Mouse (Mus musculus): ENCODE results near the gene Med9.
"Not testable (repeated sequence)": the region's sequence is repeated elsewhere in the genome, so short reads cannot be mapped to it uniquely, and the experiment has no call there.

The Med9 gene

GRCm38 (mm10) chr11:59944855-59945254, 3.2 kb upstream of the Med9 start:
- DNase-seq (ENCODE audit: low read depth in 2 of 2, low spot score in 2 of 2) = not testable (repeated sequence)

DNA sequence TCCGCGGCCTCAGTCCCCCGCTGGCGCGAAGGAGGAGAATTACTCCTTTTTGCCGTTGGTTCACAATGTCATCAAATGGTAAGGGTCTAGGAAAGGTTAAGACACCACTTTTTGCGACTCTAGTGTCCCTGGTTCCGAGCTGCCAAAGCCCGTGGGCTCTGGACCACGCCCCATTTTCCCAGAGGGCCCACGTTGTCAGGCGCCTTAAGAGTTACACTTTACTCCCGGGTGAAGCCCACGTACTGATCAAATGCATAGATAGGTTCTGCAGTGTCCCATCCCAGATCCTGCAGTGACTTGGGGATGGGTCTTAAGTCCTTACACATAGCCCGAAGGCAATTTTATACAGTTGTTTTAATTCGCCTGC, 378 bp downstream of the Med9 start:
- no peak for DNase-seq (ENCODE audit: low read depth in 2 of 2, low spot score in 2 of 2)

GRCm38 (mm10) chr11:59952892-59953291, 4.9 kb downstream of the Med9 start:
- DNase-seq (ENCODE audit: low read depth in 2 of 2, low spot score in 2 of 2) = no peak

GRCm38 (mm10) chr11:59956749-59957148, 8.7 kb downstream of the Med9 start:
- DNase-seq (ENCODE audit: low read depth in 2 of 2, low spot score in 2 of 2) = no peak

DNA sequence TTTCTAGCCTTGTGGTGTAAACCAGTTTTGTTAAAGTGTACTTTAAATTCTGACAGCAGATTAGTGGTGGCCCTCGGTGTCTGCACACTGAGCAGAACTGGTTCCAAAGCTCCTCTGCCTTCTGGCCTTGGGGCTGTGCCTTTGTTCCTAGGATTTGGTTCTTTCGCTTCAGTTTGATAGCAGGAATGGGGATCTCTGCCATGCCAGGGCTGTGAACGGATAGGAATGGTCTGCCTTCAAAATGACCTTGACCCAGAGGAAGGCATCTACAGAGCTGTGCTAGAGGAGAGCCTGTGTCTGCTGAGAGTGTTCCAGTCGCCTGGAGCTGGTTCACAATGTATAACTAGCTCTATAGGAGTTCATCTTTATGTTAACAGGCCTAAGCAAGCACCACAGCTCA, 11.4 kb downstream of the Med9 start:
- no peak for DNase-seq (ENCODE audit: low read depth in 2 of 2, low spot score in 2 of 2)

GRCm38 (mm10) chr11:59960476-59961337, 12.7 kb downstream of the Med9 start:
- no peak for DNase-seq (ENCODE audit: low read depth in 2 of 2, low spot score in 2 of 2)

DNA sequence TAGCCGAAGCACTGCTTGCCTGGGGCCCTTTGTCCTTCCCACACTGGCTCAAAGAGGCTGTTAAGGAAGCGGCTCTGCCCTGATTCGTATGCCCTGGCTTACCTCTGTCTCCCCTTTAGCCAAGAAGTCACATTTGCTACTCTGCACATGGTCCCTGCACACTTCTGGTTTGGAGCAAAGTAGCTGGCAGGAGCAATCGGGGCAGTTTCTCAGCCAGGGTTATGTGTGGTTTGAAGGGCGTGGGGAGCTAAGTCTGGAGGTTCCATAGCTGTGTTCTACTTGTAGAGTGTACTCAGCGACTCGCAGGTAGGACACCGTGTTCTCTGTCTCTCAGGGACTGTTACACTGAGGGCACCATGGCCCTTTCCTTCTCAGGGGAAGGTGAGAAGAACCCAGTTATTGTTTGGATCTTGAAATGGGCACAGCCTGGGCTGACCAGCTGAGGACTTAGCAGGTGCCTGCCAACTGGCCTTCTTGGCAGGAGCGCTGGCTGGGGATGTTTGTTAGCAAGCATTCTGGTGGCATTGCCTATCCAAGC, 13.4 kb downstream of the Med9 start:
- no peak for DNase-seq (ENCODE audit: low read depth in 2 of 2, low spot score in 2 of 2)

DNA sequence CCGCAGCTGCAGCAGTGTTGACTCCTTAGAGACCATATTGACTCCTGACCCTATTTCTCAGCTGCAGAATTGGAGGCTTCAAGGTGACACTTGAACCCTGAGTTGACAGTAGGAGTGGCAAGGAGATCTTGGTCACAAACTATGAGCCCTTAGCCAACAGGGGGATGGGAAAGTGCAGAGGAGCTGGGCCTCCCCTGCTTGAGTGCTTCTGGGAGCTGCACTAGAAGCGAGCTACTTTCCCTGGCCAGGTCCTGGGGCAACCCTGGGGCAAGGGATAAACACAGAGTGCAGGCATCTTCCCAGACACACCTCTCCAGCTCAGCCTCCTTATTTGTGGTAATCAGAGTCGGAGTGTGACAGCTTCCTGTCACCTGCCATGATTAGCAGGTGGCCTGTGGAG, 14.6 kb downstream of the Med9 start:
- DNase-seq (ENCODE audit: low read depth in 2 of 2, low spot score in 2 of 2) = no peak

- DNase-seq (ENCODE audit: low read depth in 2 of 2, low spot score in 2 of 2) = no peak
Measured at GRCm38 (mm10) chr11:59963364-59964162, 15.6 kb downstream of the Med9 start.

DNA sequence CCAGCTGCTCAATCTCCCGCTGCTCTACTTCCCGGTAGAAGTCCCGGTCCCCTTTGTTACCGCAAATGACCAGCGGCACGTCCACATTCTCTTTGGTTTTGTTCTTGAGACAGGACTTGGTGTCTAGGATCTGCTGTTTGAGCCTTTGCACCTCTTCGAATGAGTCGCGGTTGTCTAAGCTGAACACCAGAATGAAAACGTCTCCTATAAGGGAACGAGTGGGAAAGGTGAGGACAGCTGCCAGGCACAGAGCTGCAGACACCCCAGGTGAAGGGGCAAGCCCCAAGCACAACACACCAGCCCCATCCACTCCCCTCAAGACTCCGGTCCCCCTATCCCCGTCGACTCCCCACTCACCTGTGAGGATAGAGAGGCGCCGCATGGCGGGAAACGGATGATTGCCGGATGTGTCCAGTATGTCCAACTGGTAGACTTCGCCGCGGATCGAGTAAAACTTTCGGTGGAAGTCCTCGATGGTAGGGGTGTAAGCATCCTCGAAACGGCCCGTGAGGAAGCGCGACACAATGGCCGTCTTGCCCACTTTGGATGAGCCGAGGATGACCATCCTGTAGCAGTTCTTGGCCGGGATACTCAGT, 16.3 kb downstream of the Med9 start:
- DNase-seq (ENCODE audit: low read depth in 2 of 2, low spot score in 2 of 2) = peak; percentile 7 to 9

GRCm38 (mm10) chr11:59964818-59965217, 16.8 kb downstream of the Med9 start, which contains the start of gene Rasd1:
TSS of gene Rasd1 (minus strand) at chr11:59964944.
- DNase-seq (ENCODE audit: low read depth in 2 of 2, low spot score in 2 of 2) = peak; percentile 11 to 23

DNA sequence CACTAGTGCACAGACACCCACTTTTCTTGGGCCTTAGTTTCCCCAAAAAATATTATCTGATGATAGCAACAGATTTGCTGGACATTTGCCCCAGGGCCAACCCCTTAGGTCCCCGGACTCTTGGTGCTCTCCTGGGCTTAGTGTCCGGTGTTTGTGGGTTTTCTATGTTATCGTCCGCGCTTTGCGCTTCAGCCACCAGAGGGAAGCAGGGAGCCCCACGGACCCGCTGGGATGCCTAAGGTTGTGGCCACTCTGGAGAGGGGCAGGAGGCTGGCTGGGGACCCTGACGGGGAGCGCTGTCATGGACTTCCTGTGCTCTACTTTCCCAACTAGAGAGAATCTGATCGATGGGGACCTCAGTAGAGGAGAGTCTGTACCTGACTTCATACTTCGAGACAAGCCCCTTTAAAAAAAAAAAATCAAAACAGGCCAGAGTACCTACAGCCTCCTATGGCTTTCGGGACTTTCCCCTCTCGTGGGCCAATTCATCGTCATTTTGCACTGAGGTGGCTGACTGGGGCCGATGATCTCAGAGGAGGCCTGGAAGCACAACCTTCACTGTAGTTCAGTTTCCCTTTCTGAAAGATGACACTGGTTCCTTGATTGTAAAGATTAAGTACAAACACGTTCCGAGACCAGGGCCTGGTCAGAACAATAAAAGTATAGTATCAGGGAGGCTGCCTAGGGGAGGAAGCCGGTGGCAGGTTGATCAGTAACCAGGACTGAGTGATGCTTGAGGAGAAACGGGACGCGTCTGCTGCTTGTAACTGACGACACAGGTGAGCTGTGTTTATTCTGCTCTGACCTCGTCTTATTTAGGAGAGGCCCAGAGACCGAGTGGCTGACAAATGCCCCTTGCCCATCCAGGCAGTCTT, 17.5 kb downstream of the Med9 start:
- DNase-seq (ENCODE audit: low read depth in 2 of 2, low spot score in 2 of 2) = peak; percentile 16 to 46

- DNase-seq (ENCODE audit: low read depth in 2 of 2, low spot score in 2 of 2) = no peak
Measured at GRCm38 (mm10) chr11:59966102-59966483, 18.1 kb downstream of the Med9 start.

GRCm38 (mm10) chr11:59967765-59968164, 19.8 kb downstream of the Med9 start:
- DNase-seq (ENCODE audit: low read depth in 2 of 2, low spot score in 2 of 2) = no peak

DNA sequence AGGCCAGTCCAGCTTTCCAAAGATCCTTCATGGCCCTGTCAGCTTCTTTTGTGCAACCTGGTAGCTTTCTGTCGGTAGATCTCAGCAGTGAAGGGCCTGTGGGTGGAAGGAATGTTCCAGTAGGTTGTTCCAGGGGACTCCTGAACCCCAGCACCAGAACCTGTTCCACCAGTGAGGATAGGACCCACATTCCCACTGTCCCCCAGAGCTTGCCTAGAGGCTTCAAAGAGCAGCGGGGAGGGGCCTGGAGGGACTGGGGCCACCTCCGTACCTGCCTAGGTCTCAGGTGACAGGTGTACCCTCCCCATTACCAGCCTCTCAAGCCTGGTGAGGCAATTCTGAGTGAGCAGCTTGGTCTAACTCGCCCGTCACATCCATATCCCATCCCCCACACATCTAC, 22.8 kb downstream of the Med9 start:
- DNase-seq (ENCODE audit: low read depth in 2 of 2, low spot score in 2 of 2) = no peak

DNA sequence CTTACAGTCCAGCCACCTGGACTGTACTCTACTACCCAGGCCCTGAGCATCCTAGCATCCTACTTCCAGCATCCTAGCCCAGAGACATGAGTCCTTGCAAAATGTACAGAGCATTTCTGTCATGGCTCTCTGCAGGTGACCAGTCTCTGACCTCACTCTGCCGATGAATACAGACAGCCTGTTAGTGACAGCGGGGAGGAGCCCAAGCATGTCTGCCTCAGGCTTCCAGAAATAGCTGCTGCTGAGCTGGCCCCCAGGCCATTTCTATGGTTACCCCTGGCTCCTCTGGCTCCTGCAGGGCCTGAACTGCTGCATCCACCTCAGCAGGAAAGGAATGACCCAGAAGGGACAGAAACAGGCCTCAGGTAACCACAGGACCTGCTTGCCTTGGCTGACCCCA, 23.7 kb downstream of the Med9 start:
- no peak for DNase-seq (ENCODE audit: low read depth in 2 of 2, low spot score in 2 of 2)

GRCm38 (mm10) chr11:59973389-59973788, 25.4 kb downstream of the Med9 start:
- DNase-seq (ENCODE audit: low read depth in 2 of 2, low spot score in 2 of 2) = no peak

DNA sequence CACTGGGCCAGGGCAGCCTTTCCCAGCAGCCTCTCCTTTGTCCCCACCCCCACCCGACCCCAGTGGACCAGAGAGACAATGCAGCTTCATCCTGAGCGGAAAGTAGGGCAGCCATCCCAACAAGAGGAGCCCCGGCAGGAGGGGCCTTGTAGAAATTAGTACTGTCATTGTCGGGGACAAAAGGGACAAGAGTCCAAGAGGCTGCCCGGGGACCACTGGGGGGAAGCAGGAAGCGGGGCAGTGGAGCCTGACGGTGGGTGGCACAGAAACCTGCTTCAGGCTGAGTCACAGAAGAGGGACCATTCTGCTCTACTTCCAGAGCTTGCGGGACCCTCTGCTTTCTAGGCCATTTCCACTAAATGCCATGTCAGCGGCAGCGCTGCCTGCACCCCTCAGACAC, 27.2 kb downstream of the Med9 start:
- no peak for DNase-seq (ENCODE audit: low read depth in 2 of 2, low spot score in 2 of 2)

- no peak for DNase-seq (ENCODE audit: low read depth in 2 of 2, low spot score in 2 of 2)
Measured at GRCm38 (mm10) chr11:59977831-59978230, 29.8 kb downstream of the Med9 start.

DNA sequence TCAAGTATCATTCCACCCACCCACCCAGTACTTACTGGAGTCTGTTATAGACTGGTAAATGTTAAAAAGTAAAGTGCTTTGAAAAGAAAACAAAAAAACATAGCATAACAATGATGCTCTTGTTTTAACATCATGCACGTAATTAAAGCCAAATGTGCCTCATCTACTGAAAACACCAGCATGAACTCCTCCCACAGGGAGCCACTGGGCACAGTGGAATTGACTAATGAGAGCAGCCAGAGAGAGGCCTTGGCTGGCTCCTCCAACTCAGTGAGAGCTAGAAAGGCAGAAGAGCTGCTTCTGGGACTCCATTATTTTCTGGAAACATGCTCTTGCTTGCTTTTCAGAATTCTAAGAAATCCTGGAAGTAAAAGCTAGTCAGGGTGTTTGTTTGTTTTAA, 41.4 kb downstream of the Med9 start:
- DNase-seq (ENCODE audit: low read depth in 2 of 2, low spot score in 2 of 2) = no peak

- no peak for DNase-seq (ENCODE audit: low read depth in 2 of 2, low spot score in 2 of 2)
Measured at GRCm38 (mm10) chr11:59991365-59991764, 43.4 kb downstream of the Med9 start.

All from CD8-positive naive resting alpha-beta T cell, adult 2 months (primary cell).